Mouse (Mus musculus): ENCODE results near the gene Ace2. TPM values are rescaled to one million over a fixed set of nuclear protein-coding genes. Genes with fewer than 3 reads are reported as not detected.

The Ace2 gene
- total and polyA plus RNA-seq, 3 experiments, result 0.08 TPM; not detected in 2

DNA sequence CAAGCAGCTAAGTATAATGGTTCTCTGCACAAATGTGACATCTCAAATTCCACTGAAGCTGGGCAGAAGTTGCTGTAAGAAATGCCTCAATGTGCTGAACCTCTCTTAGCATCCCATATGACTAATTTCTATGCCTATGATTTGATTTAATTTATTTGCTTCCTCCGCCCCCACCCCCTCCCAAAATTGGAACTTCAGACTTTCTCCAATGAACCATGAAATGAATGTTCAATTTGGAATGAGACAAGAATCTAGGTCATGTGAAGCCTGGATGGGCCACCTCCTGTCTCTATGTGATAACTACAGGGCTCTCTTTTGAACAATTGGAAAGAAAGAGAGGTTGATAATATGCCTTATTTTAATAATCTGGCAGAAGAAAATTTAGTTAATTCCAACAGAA, 36.2 kb downstream of the Ace2 start:
- H3K79me2 ChIP-seq (replicated peaks; ENCODE audit: control insufficient read depth, extremely low read depth, insufficient read depth, poor library complexity, severe bottlenecking), result no peaks in the 10 kb centered on the region
- H3K4me3 ChIP-seq (replicated peaks in 1 of 3; ENCODE audit: low read depth in 2 of 3, low read length in 2 of 3, poor library complexity in 1 of 3), result no peak overlapping the region
- H3K27me3 ChIP-seq (replicated peaks), result no peaks in the 10 kb centered on the region
- DNase-seq (ENCODE audit: extremely low read depth), result no peak
- TF ChIP-seq ZKSCAN1 (IDR thresholded peaks at IDR 0.05; ENCODE audit: borderline replicate concordance, low read depth, low read length) (no peak), POLR2AphosphoS2 (IDR thresholded peaks at IDR 0.05; ENCODE audit: low read depth, low read length) (no peak), SMC3 (IDR thresholded peaks at IDR 0.05; ENCODE audit: low read depth, low read length) (no peak), BHLHE40 (IDR thresholded peaks at IDR 0.05; ENCODE audit: low read depth, low read length) (no peak), USF2 (conservative IDR thresholded peaks at IDR 0.05; ENCODE audit: low read depth, low read length) (no peak), MAX (IDR thresholded peaks at IDR 0.05; ENCODE audit: low read length) (no peak), ELF1 (IDR thresholded peaks at IDR 0.05; ENCODE audit: low read depth, low read length) (no peak), GABPA (IDR thresholded peaks at IDR 0.05; ENCODE audit: insufficient replicate concordance, low read depth, low read length) (no peak), EP300 (IDR thresholded peaks at IDR 0.05; ENCODE audit: low read length) (no peak), JUND (conservative IDR thresholded peaks at IDR 0.05; ENCODE audit: low read depth, low read length) (no peak), IRF4 (IDR thresholded peaks at IDR 0.05; ENCODE audit: low read depth, low read length) (no peak), MAZ (IDR thresholded peaks at IDR 0.05; ENCODE audit: low read depth, low read length) (no peak), HCFC1 (IDR thresholded peaks at IDR 0.05; ENCODE audit: low read depth, low read length) (no peak), CTCF (conservative IDR thresholded peaks at IDR 0.05 in 1 of 2, IDR thresholded peaks at IDR 0.05 in 1 of 2; ENCODE audit: low read depth in 2 of 2, low read length in 2 of 2) (no peak), JUN (IDR thresholded peaks at IDR 0.05; ENCODE audit: insufficient read depth, low read depth, low read length) (no peak), ZNF384 (IDR thresholded peaks at IDR 0.05; ENCODE audit: low read depth, low read length) (no peak)
- no peak overlapping the region for H3K9ac ChIP-seq (ENCODE audit: insufficient read depth, low read depth)
- no peak overlapping the region for H3K27ac ChIP-seq (ENCODE audit: insufficient read depth, low read depth)
- H3K9me3 ChIP-seq (replicated peaks; ENCODE audit: low read length), result no peaks in the 10 kb centered on the region
- H3K36me3 ChIP-seq (replicated peaks in 1 of 2; ENCODE audit: control insufficient read depth in 1 of 2, insufficient read depth in 1 of 2, low read length in 1 of 2), result no peaks in the 10 kb centered on the region
- no peaks in the 10 kb centered on the region for H3K4me1 ChIP-seq (ENCODE audit: control insufficient read depth in 1 of 2, insufficient read depth in 2 of 2)
- in situ Hi-C loops (cut with MboI; ENCODE audit: low pct_ligation_motif_present, low pct_unique_long_range_greater_than_20kb, low sequenced_read_pairs) (no loop called here), dilution Hi-C loops (cut with MboI; ENCODE audit: extremely low pct_ligation_motif_present, extremely low pct_unique_long_range_greater_than_20kb, low sequenced_read_pairs) (no loop called here)
- H3K4me2 ChIP-seq (ENCODE audit: insufficient read depth, low read depth, poor library complexity, severe bottlenecking), result no peak overlapping the region

DNA sequence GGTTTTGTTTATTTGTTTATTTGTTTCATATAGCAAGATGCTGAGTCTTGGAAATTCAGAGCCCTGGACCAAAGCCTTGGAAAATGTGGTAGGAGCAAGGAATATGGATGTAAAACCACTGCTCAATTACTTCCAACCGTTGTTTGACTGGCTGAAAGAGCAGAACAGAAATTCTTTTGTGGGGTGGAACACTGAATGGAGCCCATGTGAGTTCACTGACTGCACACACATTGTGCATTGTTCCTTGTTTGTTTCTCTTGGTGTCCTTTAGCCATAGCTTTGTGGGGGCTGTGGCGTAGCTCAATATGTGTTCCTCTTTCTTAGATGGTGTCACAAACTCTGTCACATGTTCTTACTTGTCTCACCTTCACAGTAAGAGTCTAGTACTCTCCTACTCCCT, 36.6 kb downstream of the Ace2 start:
- Histone ChIP-seq H3K27me3 (replicated peaks) (no peaks in the 10 kb centered on the region), H3K36me3 (replicated peaks in 1 of 2; ENCODE audit: control insufficient read depth in 1 of 2, insufficient read depth in 1 of 2, low read length in 1 of 2) (no peaks in the 10 kb centered on the region), H3K4me3 (replicated peaks in 1 of 3; ENCODE audit: low read depth in 2 of 3, low read length in 2 of 3, poor library complexity in 1 of 3) (no peak overlapping the region), H3K4me2 (ENCODE audit: insufficient read depth, low read depth, poor library complexity, severe bottlenecking) (no peak overlapping the region), H3K27ac (ENCODE audit: insufficient read depth, low read depth) (no peak overlapping the region), H3K9ac (ENCODE audit: insufficient read depth, low read depth) (no peak overlapping the region), H3K9me3 (replicated peaks; ENCODE audit: low read length) (no peaks in the 10 kb centered on the region), H3K79me2 (replicated peaks; ENCODE audit: control insufficient read depth, extremely low read depth, insufficient read depth, poor library complexity, severe bottlenecking) (no peaks in the 10 kb centered on the region), H3K4me1 (ENCODE audit: control insufficient read depth in 1 of 2, insufficient read depth in 2 of 2) (no peaks in the 10 kb centered on the region)
- in situ Hi-C loops (cut with MboI; ENCODE audit: low pct_ligation_motif_present, low pct_unique_long_range_greater_than_20kb, low sequenced_read_pairs), result no loop called here
- TF ChIP-seq KAT2A (IDR thresholded peaks at IDR 0.05; ENCODE audit: insufficient replicate concordance, low read length) (no peak), POLR2A (IDR thresholded peaks at IDR 0.05; ENCODE audit: low read depth, low read length) (no peak), ZKSCAN1 (IDR thresholded peaks at IDR 0.05; ENCODE audit: borderline replicate concordance, low read depth, low read length) (no peak), SMC3 (IDR thresholded peaks at IDR 0.05; ENCODE audit: low read depth, low read length) (no peak), SIN3A (IDR thresholded peaks at IDR 0.05; ENCODE audit: low read length) (no peak), NELFE (IDR thresholded peaks at IDR 0.05; ENCODE audit: low read depth, low read length) (no peak), IRF4 (IDR thresholded peaks at IDR 0.05; ENCODE audit: low read depth, low read length) (no peak), ELF1 (IDR thresholded peaks at IDR 0.05; ENCODE audit: low read depth, low read length) (no peak), MXI1 (IDR thresholded peaks at IDR 0.05; ENCODE audit: low read depth, low read length) (no peak), ZC3H11A (IDR thresholded peaks at IDR 0.05; ENCODE audit: low read depth, low read length) (no peak)
- no peak for DNase-seq (ENCODE audit: extremely low read depth)
- dilution Hi-C loops (cut with MboI; ENCODE audit: extremely low pct_ligation_motif_present, extremely low pct_unique_long_range_greater_than_20kb, low sequenced_read_pairs), result no loop called here
